Mouse (Mus musculus): ENCODE data around the gene Barx1. TPM values are rescaled to one million over a fixed set of nuclear protein-coding genes. Genes with fewer than 3 reads are reported as not detected.
A peak's percentile ranks its signal among the peaks of the same experiment; 100 is the strongest.

Barx1 gene
- polyA plus RNA-seq, 1 experiment from 2014 or later = 4.8 TPM

DNA sequence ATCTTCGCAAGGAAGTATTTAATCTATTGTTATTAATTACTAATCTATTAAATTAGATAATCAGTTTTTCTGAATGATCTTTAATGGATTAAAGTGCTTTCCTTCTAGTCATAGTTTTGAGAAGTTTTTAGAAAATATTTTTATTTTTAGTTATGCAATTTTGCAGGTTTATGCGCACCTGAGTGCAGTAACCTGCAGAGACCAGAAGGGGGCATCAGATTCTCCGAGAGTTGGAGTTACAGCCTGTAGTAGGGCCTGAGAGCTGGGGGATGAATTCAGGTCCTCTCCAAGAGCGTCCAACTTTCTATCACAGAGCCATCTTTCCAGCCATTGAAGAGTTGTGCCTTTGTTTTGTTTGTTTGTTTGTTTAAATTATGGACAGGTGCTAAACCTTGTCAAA is 16.1 kb upstream of the Barx1 start:
- 90% methylated on average over 4 of the region's 4 CpGs for WGBS

DNA sequence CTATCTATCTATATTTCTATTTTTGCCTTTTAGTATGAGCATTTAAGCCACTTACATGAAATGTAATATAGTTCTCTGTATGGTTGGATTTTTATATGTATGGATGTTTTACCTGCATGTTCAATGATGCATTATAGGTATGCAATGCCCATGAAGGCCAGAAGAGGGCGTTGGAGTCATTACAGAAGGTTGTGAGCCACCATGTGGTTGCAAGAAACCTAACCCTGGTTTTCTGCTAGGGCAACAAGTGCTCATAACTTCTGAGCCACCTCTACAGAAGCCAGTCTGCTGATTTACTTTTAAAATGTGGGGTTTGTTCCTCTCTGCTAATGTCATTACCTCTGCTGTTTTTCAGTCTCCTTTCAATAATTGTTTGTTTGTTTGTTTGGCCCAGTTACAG is 12.2 kb upstream of the Barx1 start:
- H3K27ac ChIP-seq = no peak overlapping the region
- H3K36me3 ChIP-seq = no peaks in the 10 kb centered on the region
- WGBS = 0% methylated on average over 1 of the region's 1 CpGs
- H3K9me3 ChIP-seq = no peaks in the 10 kb centered on the region
- peaks cover 41% of the 10 kb centered on the region for H3K27me3 ChIP-seq
- H3K4me1 ChIP-seq (replicated peaks) = no peaks in the 10 kb centered on the region
- H3K9ac ChIP-seq (replicated peaks) = no peak overlapping the region
- no peak overlapping the region for H3K4me3 ChIP-seq (replicated peaks)
- H3K4me2 ChIP-seq = no peak overlapping the region
- no peak for ATAC-seq (ENCODE audit: insufficient number of reproducible peaks, insufficient read depth, low FRiP score, low TSS enrichment, low read depth)

More for the DNA sequence above, 16.1 kb upstream of the Barx1 start:
- no peak overlapping the region for H3K4me2 ChIP-seq
- no peak overlapping the region for H3K9ac ChIP-seq (replicated peaks)
- no peaks in the 10 kb centered on the region for H3K4me1 ChIP-seq (replicated peaks)
- ATAC-seq (ENCODE audit: insufficient number of reproducible peaks, insufficient read depth, low FRiP score, low TSS enrichment, low read depth) = no peak
- H3K4me3 ChIP-seq (replicated peaks) = no peak overlapping the region
- no peaks in the 10 kb centered on the region for H3K9me3 ChIP-seq
- H3K36me3 ChIP-seq = no peaks in the 10 kb centered on the region
- H3K27ac ChIP-seq = no peak overlapping the region
- peaks cover 3% of the 10 kb centered on the region for H3K27me3 ChIP-seq

- H3K9ac ChIP-seq (replicated peaks) = no peak overlapping the region
- ATAC-seq (ENCODE audit: insufficient number of reproducible peaks, insufficient read depth, low FRiP score, low TSS enrichment, low read depth) = no peak
- WGBS = 71% methylated on average over 6 of the region's 6 CpGs
- H3K4me2 ChIP-seq = no peak overlapping the region
- H3K4me3 ChIP-seq (replicated peaks) = no peak overlapping the region
- no peaks in the 10 kb centered on the region for H3K36me3 ChIP-seq
- H3K27me3 ChIP-seq = peaks cover 48% of the 10 kb centered on the region
- no peaks in the 10 kb centered on the region for H3K9me3 ChIP-seq
- H3K4me1 ChIP-seq (replicated peaks) = no peaks in the 10 kb centered on the region; the same call in 1 of the 2 replicates
- H3K27ac ChIP-seq = no peak overlapping the region
Measured at GRCm38 (mm10) chr13:48651132-48652065, 11.4 kb upstream of the Barx1 start.

DNA sequence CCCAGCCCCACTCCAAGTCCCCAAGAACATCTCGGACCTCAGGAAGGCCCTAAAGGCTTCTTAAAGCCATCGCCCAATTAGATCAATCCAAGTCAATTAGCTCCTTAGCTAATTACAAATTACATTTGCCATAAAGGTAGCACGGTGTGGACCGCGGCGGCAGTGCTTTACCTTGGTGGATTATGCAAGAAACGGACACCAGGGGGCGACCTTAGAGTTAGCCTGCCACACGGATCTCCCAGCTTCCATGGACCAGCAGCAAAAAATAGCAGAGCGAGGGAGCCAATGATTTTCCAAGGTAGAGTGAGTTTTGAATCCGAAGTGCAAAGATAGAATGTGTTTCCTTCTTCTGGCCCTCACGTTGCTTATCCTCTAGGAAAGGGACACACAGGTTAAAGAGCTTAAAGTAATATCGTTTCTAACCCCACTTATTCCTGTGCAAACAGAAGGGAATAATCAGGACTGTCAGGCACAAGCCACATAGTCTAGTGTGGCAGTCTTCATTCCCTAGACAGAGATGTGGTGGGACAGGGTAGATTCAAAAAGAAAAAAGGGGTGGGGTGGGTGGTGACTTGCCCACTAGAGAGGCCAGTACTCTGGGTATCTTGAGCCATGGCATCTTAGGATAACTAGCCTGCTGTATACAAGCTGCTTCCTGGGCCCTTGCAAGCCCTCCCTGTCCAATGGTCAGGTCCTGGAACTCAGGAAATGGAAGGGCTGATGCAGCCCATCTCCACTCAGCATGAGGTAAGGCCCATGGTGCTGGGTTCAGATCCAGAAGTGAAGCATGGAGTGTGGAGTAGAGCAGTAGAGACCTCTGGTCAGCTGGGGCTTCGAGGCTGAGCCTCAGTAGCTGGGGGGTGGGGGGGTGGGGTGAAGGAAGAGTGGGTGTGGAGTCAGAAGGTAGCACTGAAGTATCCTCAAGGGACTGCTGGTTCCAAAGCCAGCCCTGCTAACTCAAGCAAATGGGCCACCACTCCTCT is 8.7 kb upstream of the Barx1 start:
- Histone ChIP-seq H3K27ac (no peak overlapping the region), H3K4me3 (replicated peaks) (no peak overlapping the region), H3K36me3 (no peaks in the 10 kb centered on the region), H3K9me3 (no peaks in the 10 kb centered on the region), H3K4me1 (replicated peaks) (peaks cover 7% of the 10 kb centered on the region), H3K9ac (replicated peaks) (no peak overlapping the region), H3K4me2 (no peak overlapping the region), H3K27me3 (peaks cover 75% of the 10 kb centered on the region)
- WGBS = 10% methylated on average over 14 of the region's 14 CpGs
- ATAC-seq (ENCODE audit: insufficient number of reproducible peaks, insufficient read depth, low FRiP score, low TSS enrichment, low read depth) = no peak

DNA sequence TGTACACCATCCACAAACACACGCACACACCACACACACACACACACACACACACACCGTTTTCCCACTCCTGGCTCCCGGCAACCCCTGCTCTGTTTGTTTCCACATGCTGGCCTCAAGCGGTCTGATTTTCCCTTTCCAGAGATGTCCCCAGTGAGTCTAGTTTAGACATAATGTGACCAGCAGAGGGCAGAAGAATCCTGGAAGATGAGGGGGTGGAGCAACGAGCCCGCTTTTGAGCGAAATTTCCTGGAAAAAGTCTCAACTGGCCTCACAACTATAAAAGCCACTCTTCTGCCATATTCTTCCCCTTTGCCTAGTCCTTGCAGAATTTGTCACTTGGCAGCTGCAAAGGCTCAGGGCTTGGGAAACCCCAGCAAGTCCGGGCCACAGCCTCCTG is 7.2 kb upstream of the Barx1 start:
- peaks cover 91% of the 10 kb centered on the region for H3K27me3 ChIP-seq
- H3K4me1 ChIP-seq (replicated peaks) = peaks cover 22% of the 10 kb centered on the region
- H3K9ac ChIP-seq (replicated peaks) = 0 out of 2 replicates have a peak overlapping the region, but pooled peaks have one; percentile 9
- no peak overlapping the region for H3K27ac ChIP-seq
- H3K9me3 ChIP-seq = no peaks in the 10 kb centered on the region
- peak overlapping the region; percentile 8; the same call in 1 of the 2 replicates for H3K4me2 ChIP-seq
- peak; percentile 14 for ATAC-seq (ENCODE audit: insufficient number of reproducible peaks, insufficient read depth, low FRiP score, low TSS enrichment, low read depth)
- H3K4me3 ChIP-seq (replicated peaks) = no peak overlapping the region
- no peaks in the 10 kb centered on the region for H3K36me3 ChIP-seq
- WGBS = 2% methylated on average over 8 of the region's 8 CpGs

GRCm38 (mm10) chr13:48657791-48658190 is 5.0 kb upstream of the Barx1 start:
- Histone ChIP-seq H3K27me3 (peaks cover 98% of the 10 kb centered on the region), H3K9ac (replicated peaks) (no peak overlapping the region), H3K4me2 (no peak overlapping the region), H3K36me3 (no peaks in the 10 kb centered on the region), H3K4me3 (replicated peaks) (no peak overlapping the region), H3K9me3 (no peaks in the 10 kb centered on the region), H3K4me1 (replicated peaks) (peaks cover 29% of the 10 kb centered on the region), H3K27ac (no peak overlapping the region)
- ATAC-seq (ENCODE audit: insufficient number of reproducible peaks, insufficient read depth, low FRiP score, low TSS enrichment, low read depth) = no peak
- 2% methylated on average over 9 of the region's 9 CpGs for WGBS

- ATAC-seq (ENCODE audit: insufficient number of reproducible peaks, insufficient read depth, low FRiP score, low TSS enrichment, low read depth) = no peak
- H3K4me3 ChIP-seq (replicated peaks) = peak overlapping the region; percentile 30; the same call in 1 of the 2 replicates
- H3K27ac ChIP-seq = no peak overlapping the region
- H3K9ac ChIP-seq (replicated peaks) = no peak overlapping the region
- no peaks in the 10 kb centered on the region for H3K9me3 ChIP-seq
- peaks cover 97% of the 10 kb centered on the region for H3K27me3 ChIP-seq
- peaks cover 37% of the 10 kb centered on the region for H3K4me1 ChIP-seq (replicated peaks)
- 1% methylated on average over 33 of the region's 33 CpGs for WGBS
- 0 out of 2 replicates have a peak overlapping the region, but pooled peaks have one; percentile 10 for H3K4me2 ChIP-seq
- H3K36me3 ChIP-seq = no peaks in the 10 kb centered on the region
Measured at GRCm38 (mm10) chr13:48658588-48659253, 4.1 kb upstream of the Barx1 start.

DNA sequence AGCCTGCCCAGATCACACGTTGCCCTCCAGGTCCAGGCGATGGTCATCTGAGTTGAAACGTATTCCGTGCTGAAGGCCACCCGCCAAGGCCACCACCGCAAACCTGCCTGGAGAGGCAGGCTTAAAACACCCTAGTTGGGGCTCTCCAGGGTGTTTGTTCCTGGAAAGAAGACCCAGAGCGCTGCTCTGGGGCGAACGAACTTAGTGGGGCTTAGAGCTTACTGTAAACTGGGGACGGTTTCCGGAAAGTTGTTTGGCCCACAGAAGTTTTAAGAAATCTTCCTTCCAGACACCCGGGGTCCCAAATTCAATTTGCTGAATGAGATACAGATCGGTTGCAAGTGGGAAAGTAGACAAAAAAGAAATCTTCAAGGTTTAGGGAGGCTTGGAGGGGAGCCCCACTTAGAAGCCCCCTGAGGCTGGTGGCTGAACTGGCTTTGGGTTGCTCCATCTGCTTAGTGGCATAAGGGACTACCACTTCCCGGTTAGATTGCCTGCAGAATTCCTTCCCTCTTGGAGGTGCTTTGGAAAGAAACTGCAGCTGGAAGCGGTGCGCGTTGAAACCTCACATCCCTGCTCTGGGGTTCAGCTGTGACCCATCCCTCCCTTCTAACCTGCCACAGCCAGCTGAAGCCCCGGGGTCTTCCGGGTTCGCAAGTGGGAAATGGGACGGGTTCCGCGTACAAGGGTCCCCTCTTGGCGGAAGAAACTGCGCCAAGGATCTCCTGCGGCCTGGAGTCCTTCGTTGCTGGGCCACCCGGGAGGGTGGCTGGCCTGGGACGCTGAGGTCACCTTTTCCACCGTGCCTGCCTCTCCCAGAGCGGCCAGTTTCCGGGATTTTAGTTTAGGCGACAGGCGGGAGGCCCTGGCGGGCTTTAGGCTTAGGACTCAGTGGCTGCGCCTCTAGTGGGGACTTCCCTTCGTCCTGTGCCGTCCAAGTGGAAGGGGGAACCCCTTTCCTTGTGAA is 3.3 kb upstream of the Barx1 start:
- WGBS = 2% methylated on average over 38 of the region's 38 CpGs
- H3K4me2 ChIP-seq = peak overlapping the region; percentile 48
- no peak for ATAC-seq (ENCODE audit: insufficient number of reproducible peaks, insufficient read depth, low FRiP score, low TSS enrichment, low read depth)
- H3K9ac ChIP-seq (replicated peaks) = no peak overlapping the region
- H3K4me1 ChIP-seq (replicated peaks) = peaks cover 41% of the 10 kb centered on the region
- no peaks in the 10 kb centered on the region for H3K9me3 ChIP-seq
- H3K36me3 ChIP-seq = no peaks in the 10 kb centered on the region
- peak overlapping the region; percentile 30 for H3K4me3 ChIP-seq (replicated peaks)
- H3K27ac ChIP-seq = no peak overlapping the region
- H3K27me3 ChIP-seq = peaks cover 99% of the 10 kb centered on the region

DNA sequence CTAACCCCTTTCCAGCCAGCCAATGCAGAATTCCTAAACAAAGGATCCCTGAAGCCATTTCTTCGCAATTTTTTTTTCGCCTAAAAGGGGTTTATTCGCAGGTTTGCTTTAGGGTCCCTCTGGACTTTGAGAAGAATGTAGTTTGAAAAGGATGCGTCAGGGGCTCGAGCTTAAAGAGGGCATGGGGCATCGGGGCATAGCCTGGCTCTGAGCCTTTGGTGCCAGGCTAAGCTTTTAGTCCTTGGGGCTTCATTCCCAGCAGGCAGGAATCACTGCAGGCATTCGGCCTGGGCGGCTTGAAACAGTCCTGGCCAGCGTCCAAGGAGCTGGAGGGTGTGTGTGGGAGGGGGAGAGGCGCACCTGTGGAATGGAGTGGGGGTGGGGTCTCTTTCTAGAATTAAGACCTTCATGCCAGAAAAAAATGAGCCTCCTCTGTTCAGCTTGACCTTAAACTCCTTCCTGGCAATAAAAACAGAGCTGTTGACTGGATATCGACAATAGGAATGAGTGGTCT is 2.5 kb upstream of the Barx1 start:
- no peak for ATAC-seq (ENCODE audit: insufficient number of reproducible peaks, insufficient read depth, low FRiP score, low TSS enrichment, low read depth)
- H3K9ac ChIP-seq (replicated peaks) = no peak overlapping the region
- no peaks in the 10 kb centered on the region for H3K36me3 ChIP-seq
- no peak overlapping the region for H3K27ac ChIP-seq
- H3K27me3 ChIP-seq = peaks cover 99% of the 10 kb centered on the region
- peak overlapping the region; percentile 48 for H3K4me2 ChIP-seq
- H3K9me3 ChIP-seq = no peaks in the 10 kb centered on the region
- H3K4me1 ChIP-seq (replicated peaks) = peaks cover 48% of the 10 kb centered on the region
- 1% methylated on average over 11 of the region's 11 CpGs for WGBS
- peak overlapping the region; percentile 30; the same call in 1 of the 2 replicates for H3K4me3 ChIP-seq (replicated peaks)

GRCm38 (mm10) chr13:48660741-48661140 is 2.1 kb upstream of the Barx1 start:
- H3K4me2 ChIP-seq = no peak overlapping the region
- H3K27me3 ChIP-seq = peaks cover 99% of the 10 kb centered on the region
- H3K27ac ChIP-seq = no peak overlapping the region
- H3K9ac ChIP-seq (replicated peaks) = no peak overlapping the region
- no peaks in the 10 kb centered on the region for H3K9me3 ChIP-seq
- H3K36me3 ChIP-seq = no peaks in the 10 kb centered on the region
- H3K4me3 ChIP-seq (replicated peaks) = no peak overlapping the region
- ATAC-seq (ENCODE audit: insufficient number of reproducible peaks, insufficient read depth, low FRiP score, low TSS enrichment, low read depth) = no peak
- WGBS = 9% methylated on average over 6 of the region's 6 CpGs
- peaks cover 49% of the 10 kb centered on the region for H3K4me1 ChIP-seq (replicated peaks)

All from limb, embryonic 12.5 days (tissue).